Mouse (Mus musculus): ENCODE results near the gene Rac2. TPM values are rescaled to one million over a fixed set of nuclear protein-coding genes. Genes with fewer than 3 reads are reported as not detected.

Gene Rac2
- polyA plus RNA-seq, 1 experiment, result 1,833 TPM

DNA sequence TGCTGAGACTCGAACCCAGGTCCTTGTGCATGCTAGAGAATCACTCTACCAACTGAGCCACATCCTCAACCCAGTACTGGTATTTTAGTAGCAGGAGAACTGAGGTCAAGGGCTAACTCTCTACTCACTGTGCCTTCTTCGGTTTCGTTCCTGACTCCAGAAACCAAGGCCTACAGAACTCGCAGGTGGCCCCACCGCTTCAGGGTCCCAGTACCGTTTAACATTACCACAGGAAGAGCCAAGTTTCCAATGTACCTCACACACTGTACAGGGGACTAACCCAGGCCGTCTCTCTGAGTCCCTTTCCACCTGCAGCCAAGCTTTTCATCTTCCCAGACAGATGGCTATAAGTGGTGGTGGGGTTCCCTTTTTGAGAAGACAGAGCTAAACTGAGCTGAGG, 12.8 kb upstream of the Rac2 start:
- no peak for DNase-seq
- no peaks in the 10 kb centered on the region for H3K27me3 ChIP-seq (ENCODE audit: control insufficient read depth, insufficient read depth, low read length)
- no peak overlapping the region for H3K4me3 ChIP-seq (ENCODE audit: control insufficient read depth, insufficient read depth, low read length)
- 23% methylated on average over 7 of the region's 7 CpGs for WGBS
- TF ChIP-seq CTCF (IDR thresholded peaks at IDR 0.05; ENCODE audit: borderline replicate concordance, control insufficient read depth, extremely low read depth, insufficient read depth, low read length, poor library complexity) (no peak), POLR2A (IDR thresholded peaks at IDR 0.05; ENCODE audit: control insufficient read depth, extremely low read depth, insufficient read depth, low read length, poor library complexity) (no peak)
- H3K36me3 ChIP-seq (ENCODE audit: control insufficient read depth, insufficient read depth, low read length), result no peaks in the 10 kb centered on the region
- H3K4me1 ChIP-seq (replicated peaks; ENCODE audit: control insufficient read depth, insufficient read depth, low read length), result peaks cover 20% of the 10 kb centered on the region
- H3K27ac ChIP-seq (ENCODE audit: control insufficient read depth, insufficient read depth, low read length), result no peak overlapping the region

GRCm38 (mm10) chr15:78583352-78583751, 10.8 kb upstream of the Rac2 start:
- 28% methylated on average over 11 of the region's 11 CpGs for WGBS
- H3K4me3 ChIP-seq (ENCODE audit: control insufficient read depth, insufficient read depth, low read length), result no peak overlapping the region
- TF ChIP-seq POLR2A (IDR thresholded peaks at IDR 0.05; ENCODE audit: control insufficient read depth, extremely low read depth, insufficient read depth, low read length, poor library complexity), result no peak
- TF ChIP-seq CTCF (IDR thresholded peaks at IDR 0.05; ENCODE audit: borderline replicate concordance, control insufficient read depth, extremely low read depth, insufficient read depth, low read length, poor library complexity), result no peak
- H3K27ac ChIP-seq (ENCODE audit: control insufficient read depth, insufficient read depth, low read length), result peak overlapping the region; percentile 15; the same call in 1 of the 2 replicates
- H3K36me3 ChIP-seq (ENCODE audit: control insufficient read depth, insufficient read depth, low read length), result no peaks in the 10 kb centered on the region
- H3K4me1 ChIP-seq (replicated peaks; ENCODE audit: control insufficient read depth, insufficient read depth, low read length), result peaks cover 30% of the 10 kb centered on the region
- no peaks in the 10 kb centered on the region for H3K27me3 ChIP-seq (ENCODE audit: control insufficient read depth, insufficient read depth, low read length)
- DNase-seq, result no peak

DNA sequence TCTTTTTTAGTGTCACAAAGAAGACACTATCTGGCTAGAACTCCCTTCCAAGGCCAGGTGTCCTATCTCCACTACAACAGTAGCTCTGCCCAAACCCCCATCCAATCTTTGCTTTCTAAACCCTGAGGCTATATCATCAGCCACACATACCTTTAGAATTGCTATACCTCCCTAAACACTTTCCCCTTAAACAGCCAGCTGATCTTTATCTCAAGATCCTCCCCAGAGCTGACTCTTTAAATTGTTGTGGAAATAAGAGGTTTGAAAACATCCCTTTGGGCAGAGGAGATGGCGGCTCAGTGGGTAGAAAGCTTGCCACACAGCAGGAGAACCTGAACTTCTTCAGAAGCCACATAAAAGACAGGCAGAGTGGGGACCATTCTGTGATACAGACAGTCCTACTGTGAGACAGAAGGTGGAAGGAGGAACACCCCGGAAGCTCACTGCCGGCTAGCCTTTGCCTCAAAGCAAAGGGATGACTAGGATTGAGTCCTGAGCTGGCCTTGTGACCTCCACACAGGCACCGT, 3.8 kb upstream of the Rac2 start:
- no peak overlapping the region for H3K4me3 ChIP-seq (ENCODE audit: control insufficient read depth, insufficient read depth, low read length)
- H3K36me3 ChIP-seq (ENCODE audit: control insufficient read depth, insufficient read depth, low read length), result no peaks in the 10 kb centered on the region
- no peaks in the 10 kb centered on the region for H3K27me3 ChIP-seq (ENCODE audit: control insufficient read depth, insufficient read depth, low read length)
- no peak overlapping the region for H3K27ac ChIP-seq (ENCODE audit: control insufficient read depth, insufficient read depth, low read length)
- H3K4me1 ChIP-seq (replicated peaks; ENCODE audit: control insufficient read depth, insufficient read depth, low read length), result peaks cover 49% of the 10 kb centered on the region
- DNase-seq, result no peak
- TF ChIP-seq CTCF (IDR thresholded peaks at IDR 0.05; ENCODE audit: borderline replicate concordance, control insufficient read depth, extremely low read depth, insufficient read depth, low read length, poor library complexity) (no peak), POLR2A (IDR thresholded peaks at IDR 0.05; ENCODE audit: control insufficient read depth, extremely low read depth, insufficient read depth, low read length, poor library complexity) (no peak)
- 12% methylated on average over 4 of the region's 4 CpGs for WGBS

GRCm38 (mm10) chr15:78572270-78572600, 348 bp downstream of the Rac2 start:
- peak overlapping the region; percentile 99 for H3K4me3 ChIP-seq (ENCODE audit: control insufficient read depth, insufficient read depth, low read length)
- peaks cover 33% of the 10 kb centered on the region for H3K36me3 ChIP-seq (ENCODE audit: control insufficient read depth, insufficient read depth, low read length)
- no peak for DNase-seq
- peak overlapping the region; percentile 94 for H3K27ac ChIP-seq (ENCODE audit: control insufficient read depth, insufficient read depth, low read length)
- no peaks in the 10 kb centered on the region for H3K27me3 ChIP-seq (ENCODE audit: control insufficient read depth, insufficient read depth, low read length)
- 7% methylated on average over 5 of the region's 5 CpGs for WGBS
- peaks cover 63% of the 10 kb centered on the region for H3K4me1 ChIP-seq (replicated peaks; ENCODE audit: control insufficient read depth, insufficient read depth, low read length)
- TF ChIP-seq POLR2A (IDR thresholded peaks at IDR 0.05; ENCODE audit: control insufficient read depth, extremely low read depth, insufficient read depth, low read length, poor library complexity), result no peak
- peak; percentile 55; the same call in 1 of the 2 replicates for TF ChIP-seq CTCF (IDR thresholded peaks at IDR 0.05; ENCODE audit: borderline replicate concordance, control insufficient read depth, extremely low read depth, insufficient read depth, low read length, poor library complexity)

DNA sequence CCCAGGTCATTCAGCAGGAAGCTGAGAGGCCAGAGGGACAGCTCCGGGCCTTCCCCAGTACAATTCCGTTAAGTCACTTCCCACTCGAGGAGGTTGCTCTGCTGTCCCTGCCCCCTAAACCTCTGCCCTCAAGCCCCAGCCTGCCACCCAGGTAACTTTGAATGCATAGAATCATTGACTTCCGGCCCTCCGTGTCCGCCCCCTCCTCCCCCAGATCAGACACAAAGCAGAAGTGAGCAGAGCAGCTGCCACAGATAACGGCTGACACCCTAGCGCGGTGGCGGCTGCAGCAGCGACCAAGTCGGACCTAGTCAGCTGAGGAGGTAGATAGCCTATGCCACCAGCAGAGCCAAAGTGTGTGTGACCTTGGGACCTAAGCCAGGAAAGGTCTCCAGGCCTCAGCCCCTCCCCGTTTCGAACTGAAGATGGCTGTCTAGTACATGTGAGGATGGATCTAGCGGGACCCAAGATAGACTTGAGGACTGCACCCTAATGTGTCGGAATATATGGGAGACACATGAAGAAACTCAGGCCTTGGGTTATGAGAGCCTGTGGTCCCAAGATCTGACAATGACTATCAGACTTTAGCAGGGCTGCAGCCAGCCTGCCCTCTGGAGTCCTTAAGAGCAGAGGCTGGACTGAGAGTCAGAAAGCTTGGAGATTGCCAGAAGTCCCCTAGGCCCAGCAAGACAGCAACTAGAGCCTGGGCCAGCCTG, 871 bp downstream of the Rac2 start:
- Histone ChIP-seq H3K27me3 (ENCODE audit: control insufficient read depth, insufficient read depth, low read length) (no peaks in the 10 kb centered on the region), H3K4me1 (replicated peaks; ENCODE audit: control insufficient read depth, insufficient read depth, low read length) (peaks cover 66% of the 10 kb centered on the region), H3K36me3 (ENCODE audit: control insufficient read depth, insufficient read depth, low read length) (peaks cover 37% of the 10 kb centered on the region), H3K27ac (ENCODE audit: control insufficient read depth, insufficient read depth, low read length) (peak overlapping the region; percentile 94), H3K4me3 (ENCODE audit: control insufficient read depth, insufficient read depth, low read length) (peak overlapping the region; percentile 99)
- peak; percentile 87 for DNase-seq
- TF ChIP-seq CTCF (IDR thresholded peaks at IDR 0.05; ENCODE audit: borderline replicate concordance, control insufficient read depth, extremely low read depth, insufficient read depth, low read length, poor library complexity) (0 out of 2 replicates have a peak, but pooled peaks have one; percentile 19), POLR2A (IDR thresholded peaks at IDR 0.05; ENCODE audit: control insufficient read depth, extremely low read depth, insufficient read depth, low read length, poor library complexity) (peak; percentile 97)
- WGBS, result 4% methylated on average over 16 of the region's 16 CpGs

GRCm38 (mm10) chr15:78570170-78570569, 2.4 kb downstream of the Rac2 start:
- H3K36me3 ChIP-seq (ENCODE audit: control insufficient read depth, insufficient read depth, low read length), result peaks cover 50% of the 10 kb centered on the region
- peak overlapping the region; percentile 99; the same call in 1 of the 2 replicates for H3K4me3 ChIP-seq (ENCODE audit: control insufficient read depth, insufficient read depth, low read length)
- WGBS, result 25% methylated on average over 5 of the region's 5 CpGs
- TF ChIP-seq CTCF (IDR thresholded peaks at IDR 0.05; ENCODE audit: borderline replicate concordance, control insufficient read depth, extremely low read depth, insufficient read depth, low read length, poor library complexity), result no peak
- TF ChIP-seq POLR2A (IDR thresholded peaks at IDR 0.05; ENCODE audit: control insufficient read depth, extremely low read depth, insufficient read depth, low read length, poor library complexity), result no peak
- peak overlapping the region; percentile 43 for H3K27ac ChIP-seq (ENCODE audit: control insufficient read depth, insufficient read depth, low read length)
- peaks cover 69% of the 10 kb centered on the region for H3K4me1 ChIP-seq (replicated peaks; ENCODE audit: control insufficient read depth, insufficient read depth, low read length)
- DNase-seq, result peak; percentile 62
- H3K27me3 ChIP-seq (ENCODE audit: control insufficient read depth, insufficient read depth, low read length), result no peaks in the 10 kb centered on the region

All from thymus, adult 2 months (tissue).